Comparison of ENCODE assay signal across 14 mouse cellular contexts in the genomic region with DNA sequence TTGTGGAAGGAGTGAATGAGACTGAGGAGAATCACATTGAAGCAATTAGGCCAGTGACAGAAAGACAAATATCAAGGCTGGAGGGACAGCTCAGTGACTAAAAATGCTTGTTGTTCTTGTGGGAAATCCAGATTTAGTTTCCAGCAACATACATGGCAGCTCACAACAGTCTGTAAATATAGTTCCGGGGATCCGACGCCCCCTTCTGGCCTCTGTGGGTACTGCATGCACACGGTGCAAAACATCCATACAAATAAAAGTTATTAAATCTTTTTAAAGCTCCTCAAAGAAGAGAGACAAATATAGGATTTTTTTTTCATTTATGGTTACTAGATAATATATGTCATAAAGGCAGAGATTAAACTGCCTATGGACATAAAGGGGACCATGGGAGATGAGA.
A peak's percentile ranks its signal among the peaks of the same experiment; 100 is the strongest.
DNase-seq lines count a peak whose midpoint lies in the region; ATAC-seq lines count a peak whose summit lies in the region.
"Had no signal": no experiment of that assay in that cellular context is flagged by ENCODE, and none has a peak within 500 bp of the region (broad histone marks: within the 10 kb centered on the region; RNA-seq: fewer than 3 reads in every experiment).

No protein-coding gene starts in this region.

- no peak overlapping the region for H3K4me2 ChIP-seq in kidney, embryonic 16.5 days (replicated peaks; ENCODE audit: low read depth, low read length)
- H3K4me2 ChIP-seq: hindbrain, embryonic 14.5 days; liver, embryonic 15.5 days; midbrain, embryonic 11.5 days had no signal

- H3K4me1 ChIP-seq in kidney, embryonic 16.5 days (ENCODE audit: insufficient read depth, low read length): peaks cover 15% of the 10 kb centered on the region
- H3K4me1 ChIP-seq: liver, embryonic 15.5 days had no signal

- no peak overlapping the region for H3K9ac ChIP-seq in kidney, embryonic 16.5 days (replicated peaks; ENCODE audit: low read length)
- H3K9ac ChIP-seq: hindbrain, embryonic 14.5 days; liver, embryonic 15.5 days had no signal

- no peak overlapping the region for H3K4me3 ChIP-seq in kidney, embryonic 16.5 days (ENCODE audit: low read length)
- H3K4me3 ChIP-seq: liver, embryonic 15.5 days had no signal

- no peak for ATAC-seq in kidney, embryonic 16.5 days (ENCODE audit: low FRiP score, low TSS enrichment)

- no peaks in the 10 kb centered on the region for H3K27me3 ChIP-seq in kidney, embryonic 16.5 days (ENCODE audit: insufficient read depth, low read length)
- H3K27me3 ChIP-seq: CH12.LX; liver, embryonic 15.5 days had no signal

- no peak overlapping the region for H3K27ac ChIP-seq in kidney, embryonic 16.5 days (ENCODE audit: low read length)
- H3K27ac ChIP-seq: hindbrain, embryonic 14.5 days; liver, embryonic 15.5 days had no signal

- WGBS in kidney, embryonic 16.5 days: 73% methylated on average over 4 of the region's 4 CpGs

- DNase-seq in kidney, postnatal 4 days: peak; percentile 12 to 25
- peak; percentile 54 for DNase-seq in 3T3-L1 (ENCODE audit: low read depth, low spot score)
- DNase-seq in ES-CJ7 (ENCODE audit: low read depth, low spot score): peak; percentile 7
- peak; percentile 26 for DNase-seq in c-Kit-positive CD71-positive TER-119-positive erythroid progenitor cells, embryonic 14.5 days (ENCODE audit: low spot score)
- DNase-seq in urinary bladder, postnatal 14 days (ENCODE audit: low spot score): no peak
- DNase-seq in gastrocnemius, postnatal 25 days: no peak
- DNase-seq: adrenal gland, adult 2 months; cerebellum, adult 11-12 months; kidney, postnatal 14 days had no signal

- H3K36me3 ChIP-seq in kidney, embryonic 16.5 days (ENCODE audit: insufficient read depth, low read length): no peaks in the 10 kb centered on the region
- H3K36me3 ChIP-seq: liver, embryonic 15.5 days had no signal

- no peaks in the 10 kb centered on the region for H3K9me3 ChIP-seq in kidney, embryonic 16.5 days (ENCODE audit: low read length)
- H3K9me3 ChIP-seq: liver, embryonic 15.5 days had no signal

Comparison
In these comparisons a context has a peak if more than half of its experiments do, and no peak if none do; other contexts are left out.
1. DNase-seq: peak in kidney, postnatal 4 days (2 of 2), 3T3-L1 (single experiment), ES-CJ7 (single experiment) and c-Kit-positive CD71-positive TER-119-positive erythroid progenitor cells, embryonic 14.5 days (single experiment); none in urinary bladder, postnatal 14 days (single experiment) and gastrocnemius, postnatal 25 days (single experiment).